Mouse (Mus musculus) kidney, adult 9 months (tissue): Measurements from ENCODE around the gene Mgat5.

Experiments used
- DNase-seq: peaks from one replicate; pipeline ENCODE4 v3.0.0; 2022

Gene Mgat5

GRCm38 (mm10) chr1:127308207-127308725 lies 103.5 kb downstream of the Mgat5 start:
- DNase-seq = no peak

DNA sequence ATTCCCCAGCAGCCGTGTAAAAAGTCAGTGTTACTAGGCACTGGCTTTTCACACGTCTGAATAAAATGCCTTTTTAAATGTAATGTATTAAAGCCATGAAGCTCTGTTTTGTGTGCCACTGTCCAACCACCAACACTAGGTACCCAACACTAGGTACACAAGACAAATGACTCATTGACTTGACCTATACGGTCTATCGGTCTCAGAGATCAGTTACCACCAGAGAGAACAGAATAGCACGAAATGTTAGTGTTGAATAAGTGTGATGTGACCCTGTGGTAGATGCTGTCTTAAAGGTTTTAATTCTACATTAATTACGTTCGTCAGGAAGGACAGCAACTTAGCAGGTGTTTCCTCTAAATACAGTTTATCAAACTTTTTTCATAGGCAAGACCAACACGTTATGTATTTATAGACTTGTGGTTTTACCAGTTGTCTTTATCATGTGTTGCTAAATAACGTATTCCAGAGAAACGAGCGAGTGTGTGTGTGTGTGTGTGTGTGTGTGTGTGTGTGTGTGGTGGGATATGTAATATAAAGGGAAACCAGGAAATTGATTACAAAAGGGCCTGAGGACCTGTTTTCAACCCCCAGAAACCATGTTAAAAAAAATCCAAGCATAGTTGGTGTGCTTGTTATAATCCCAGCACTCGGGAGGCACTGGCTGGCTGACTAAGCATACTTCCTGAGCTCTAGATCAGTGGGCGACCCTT lies 104.3 kb downstream of the Mgat5 start:
- no peak for DNase-seq

- DNase-seq = no peak
Measured at GRCm38 (mm10) chr1:127310011-127310410, 105.2 kb downstream of the Mgat5 start.

- no peak for DNase-seq
Measured at GRCm38 (mm10) chr1:127310703-127311102, 105.9 kb downstream of the Mgat5 start.

DNA sequence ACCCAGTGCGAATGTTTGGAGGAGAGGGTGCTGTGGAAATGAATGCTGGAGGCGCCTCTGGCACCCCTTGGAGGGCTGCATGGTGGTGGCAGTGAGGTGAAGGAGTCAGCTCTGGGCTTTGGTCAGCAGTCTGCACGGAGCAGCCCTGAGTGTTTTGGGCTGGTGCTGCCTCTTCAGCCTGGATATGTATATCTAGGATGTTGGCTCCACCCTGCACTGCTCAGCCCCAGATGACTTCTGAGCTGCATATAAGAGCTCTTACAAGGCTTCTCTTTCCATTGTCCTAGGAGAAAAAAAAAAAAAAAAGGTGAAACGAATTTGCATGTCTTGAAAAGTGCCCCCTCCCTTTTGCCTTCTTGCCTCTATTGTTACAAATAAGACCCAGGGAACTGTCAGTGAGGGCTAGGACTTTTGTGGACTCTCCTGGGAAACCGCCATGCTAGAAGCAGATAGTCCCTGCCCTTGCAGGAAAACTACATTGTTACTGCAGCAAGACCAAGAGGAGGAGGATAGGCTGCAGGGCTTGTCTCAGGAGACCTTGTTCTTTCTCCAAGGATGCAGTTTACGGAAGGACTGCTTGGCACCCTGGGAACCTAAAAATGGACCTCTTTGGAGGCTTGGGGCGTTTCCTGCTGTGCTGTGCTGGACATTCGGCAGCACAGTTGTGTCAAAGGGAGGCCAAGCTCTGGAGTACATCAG lies 109.0 kb downstream of the Mgat5 start:
- no peak for DNase-seq

DNA sequence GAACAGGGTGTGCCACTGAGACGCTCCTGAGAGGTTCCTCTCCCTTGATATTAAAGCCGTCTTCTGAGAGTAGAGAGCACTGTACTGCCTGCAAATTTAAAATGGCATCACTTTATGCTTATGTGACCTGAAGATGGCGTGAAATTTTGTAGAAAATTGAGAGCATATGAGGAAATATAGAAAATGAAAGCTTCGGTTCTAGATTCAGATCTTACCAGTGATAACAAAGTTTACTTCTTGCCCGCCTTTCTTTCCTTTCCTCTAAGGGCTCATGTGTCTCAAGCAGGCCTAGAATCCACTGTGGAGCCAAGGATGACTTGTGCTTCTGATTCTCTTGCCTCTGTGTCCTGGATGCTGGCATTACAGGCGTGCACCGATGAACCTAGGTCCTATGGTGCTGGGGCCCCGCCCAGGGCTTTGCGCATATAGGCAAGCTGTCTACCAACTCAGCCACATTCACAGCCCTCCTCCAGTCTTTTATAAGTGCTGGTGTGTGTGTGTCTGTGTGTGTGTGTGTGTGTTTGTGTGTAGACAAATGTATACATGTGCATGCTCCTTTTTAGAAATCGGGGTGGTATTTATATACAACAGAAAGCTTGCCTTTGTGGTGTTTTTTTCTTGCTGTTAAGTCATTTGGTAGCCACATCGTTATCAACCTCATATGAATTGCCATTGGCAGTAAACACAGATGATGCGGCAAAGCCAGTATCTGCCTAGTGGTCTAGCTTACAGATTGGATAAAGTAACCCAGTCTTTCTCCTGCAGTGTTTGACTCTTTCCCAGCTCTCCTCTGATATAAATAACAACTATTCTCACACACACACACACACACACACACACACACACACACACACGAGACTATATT lies 111.2 kb downstream of the Mgat5 start:
- DNase-seq = no peak

DNA sequence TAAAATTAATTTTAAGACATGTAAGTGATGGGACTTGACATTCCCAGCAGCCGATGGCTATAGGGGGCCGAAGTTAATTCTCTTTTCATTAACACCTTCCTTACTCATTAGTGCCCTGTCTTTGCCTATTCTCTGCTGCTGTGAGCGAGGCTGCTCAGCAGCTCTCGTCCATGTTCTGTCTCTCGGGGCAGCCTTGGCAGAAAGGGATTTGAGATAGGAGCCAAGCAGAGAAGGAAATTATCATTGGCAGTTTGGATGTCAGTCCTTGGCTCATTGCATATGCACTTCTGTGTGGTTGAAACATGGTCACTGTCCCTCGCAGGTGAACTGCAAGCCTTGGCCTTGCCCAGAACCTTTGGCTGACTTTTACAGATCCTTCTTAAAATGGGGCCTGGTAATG lies 111.8 kb downstream of the Mgat5 start:
- no peak for DNase-seq

GRCm38 (mm10) chr1:127317541-127317940 lies 112.7 kb downstream of the Mgat5 start:
- no peak for DNase-seq

DNA sequence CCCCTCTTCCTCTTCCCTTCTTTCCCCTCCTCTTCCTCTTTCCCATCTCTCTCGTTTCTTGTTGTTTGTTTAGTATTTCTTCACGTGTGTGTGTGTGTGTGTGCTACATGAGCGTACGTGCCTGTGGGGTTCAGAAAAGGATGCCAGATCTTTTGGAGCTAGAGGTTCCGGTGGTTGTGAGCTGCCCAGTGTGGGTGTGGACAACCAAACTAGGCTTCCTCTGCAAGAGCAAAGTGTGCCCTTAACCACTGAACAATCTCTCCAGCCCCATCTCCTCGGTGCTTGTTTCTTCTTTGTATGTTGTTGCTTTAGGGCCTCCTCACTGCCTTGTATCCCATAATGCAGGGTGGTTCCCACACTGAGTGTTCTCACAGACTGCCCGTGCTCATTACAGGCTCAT lies 113.7 kb downstream of the Mgat5 start:
- no peak for DNase-seq

DNA sequence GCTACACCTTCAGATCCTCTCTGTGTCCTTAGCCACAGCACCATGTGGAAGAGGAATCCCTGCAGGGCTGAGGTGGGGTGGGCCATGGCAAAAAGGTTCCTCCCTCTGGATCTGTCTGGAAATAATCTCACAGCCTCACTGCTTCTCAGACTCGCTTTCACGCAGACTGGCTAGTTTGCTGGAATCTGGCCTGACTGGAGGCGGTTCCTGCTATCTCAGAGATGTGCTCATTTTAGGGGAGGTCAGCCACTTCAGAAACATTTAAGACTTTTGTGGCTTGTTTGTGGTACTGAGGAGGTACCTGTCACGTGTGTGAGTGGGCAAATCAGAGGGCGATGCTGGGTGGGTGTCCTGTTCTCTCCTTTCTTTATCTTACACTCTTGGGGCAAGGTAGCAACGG lies 115.0 kb downstream of the Mgat5 start:
- DNase-seq = no peak

DNA sequence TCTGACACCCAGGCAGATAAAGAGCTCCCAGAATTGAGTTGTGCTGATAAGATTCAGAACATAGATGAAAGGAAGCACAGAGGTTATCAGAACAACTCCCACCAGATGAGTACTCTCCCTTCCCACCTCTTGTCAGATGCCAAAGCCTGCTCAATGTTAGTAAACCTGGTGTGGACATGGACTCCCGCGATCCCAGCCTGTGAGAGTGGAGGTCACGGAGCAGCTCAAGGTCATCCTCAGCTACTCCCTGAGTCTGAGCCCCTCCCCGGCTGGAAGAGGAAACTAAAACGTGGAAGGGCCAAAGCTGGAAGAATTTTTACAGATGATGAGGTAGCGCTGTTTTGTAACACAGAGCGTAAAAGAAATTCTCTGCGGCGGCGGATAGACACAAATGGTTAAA lies 116.1 kb downstream of the Mgat5 start:
- DNase-seq = no peak

GRCm38 (mm10) chr1:127321638-127322037 lies 116.8 kb downstream of the Mgat5 start:
- DNase-seq = no peak

DNA sequence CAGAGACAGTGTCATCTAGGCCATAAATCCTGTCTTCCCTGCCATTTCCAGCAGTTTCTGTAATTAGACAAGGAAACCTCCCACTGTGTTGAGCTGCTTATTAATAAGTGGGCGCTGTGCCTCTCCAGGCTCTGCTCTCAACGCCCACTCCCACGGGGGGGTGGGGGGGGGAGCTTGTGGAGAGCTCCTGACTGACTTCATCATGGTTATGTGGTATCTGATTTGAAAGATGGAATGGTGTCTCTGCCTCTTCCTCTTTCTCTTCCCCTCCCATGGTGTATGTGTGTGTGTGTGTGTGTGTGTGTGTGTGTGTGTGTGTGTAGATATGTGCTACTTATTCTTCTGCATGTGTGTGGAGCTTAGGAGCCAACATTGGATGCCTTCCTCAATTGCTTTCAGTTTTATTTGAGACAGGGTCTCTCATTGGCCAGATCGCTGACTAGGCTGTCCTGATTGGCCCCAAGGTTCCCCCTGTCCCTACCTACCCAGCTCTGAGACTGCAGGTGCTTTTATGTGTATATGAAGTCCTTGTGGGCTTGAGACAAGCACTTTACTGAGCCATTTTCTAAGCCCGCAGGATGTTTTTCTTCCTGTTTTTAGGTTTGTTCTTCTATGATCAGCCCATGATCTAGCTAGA lies 117.5 kb downstream of the Mgat5 start:
- no peak for DNase-seq

GRCm38 (mm10) chr1:127325601-127326198 lies 120.9 kb downstream of the Mgat5 start:
- DNase-seq = no peak

DNA sequence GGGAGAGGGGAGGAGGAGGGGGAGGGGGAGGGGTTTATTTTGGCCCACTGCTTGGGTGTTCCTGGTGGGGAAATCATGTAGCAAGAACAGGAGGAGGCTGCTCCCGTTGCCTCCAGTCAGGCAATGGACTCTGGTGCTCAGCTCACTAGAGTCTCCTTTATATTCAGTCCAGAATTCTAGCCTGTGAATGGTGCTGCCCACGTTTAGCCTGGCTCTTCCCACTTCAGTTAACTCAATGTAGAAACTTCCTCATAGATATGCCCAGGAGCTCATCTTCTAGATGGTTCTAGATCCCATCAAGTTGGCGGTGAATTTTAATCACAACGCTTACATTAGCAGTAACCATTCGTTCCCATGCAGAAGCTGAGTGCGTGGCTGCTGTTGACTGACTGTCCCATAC lies 123.0 kb downstream of the Mgat5 start:
- no peak for DNase-seq

DNA sequence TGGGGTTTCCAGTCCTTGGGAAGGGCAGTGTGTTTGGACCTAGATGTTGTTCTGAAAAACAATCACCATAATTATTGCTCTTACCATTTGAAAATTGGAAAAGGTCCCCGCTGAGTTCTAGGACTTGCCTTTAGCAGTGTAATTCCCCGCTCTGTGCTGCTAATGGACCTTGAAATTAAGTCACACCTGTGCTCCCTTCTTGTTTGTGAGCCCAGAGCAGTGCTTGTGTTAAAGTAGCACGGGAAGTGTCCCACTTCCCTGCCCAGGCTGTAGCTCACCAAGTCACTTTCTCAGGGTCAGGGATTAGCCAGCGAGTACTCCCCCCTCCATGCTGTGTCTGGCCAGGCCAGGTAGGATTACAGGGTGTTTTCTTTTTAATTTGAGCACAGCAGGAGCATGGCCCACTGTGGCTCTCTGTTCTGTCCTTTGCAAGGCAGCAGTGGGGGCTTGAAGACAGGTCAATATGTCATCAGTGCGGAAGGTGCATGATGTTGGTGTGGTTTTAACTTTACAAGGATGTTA lies 123.6 kb downstream of the Mgat5 start:
- DNase-seq = peak; percentile 39

- no peak for DNase-seq
Measured at GRCm38 (mm10) chr1:127329810-127330209, 125.0 kb downstream of the Mgat5 start.

DNA sequence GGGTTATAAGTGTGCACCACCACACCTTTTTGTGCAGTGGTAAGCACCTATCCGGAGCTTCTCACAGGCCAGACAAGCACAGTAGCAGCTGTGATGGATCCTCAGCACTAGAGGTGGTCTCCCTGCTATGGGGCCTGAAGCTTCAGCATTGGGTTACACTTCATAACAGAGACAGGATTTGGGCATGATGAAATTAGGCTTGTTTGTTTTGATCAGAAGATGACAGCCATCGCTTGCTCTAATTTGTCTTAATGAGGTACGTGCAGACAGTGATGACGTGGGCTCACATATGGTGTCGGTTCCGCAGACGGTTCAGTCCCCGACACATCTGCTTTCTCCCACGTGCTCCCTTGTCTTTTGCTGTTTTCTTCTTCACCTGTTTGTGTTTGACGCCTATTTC lies 132.9 kb downstream of the Mgat5 start:
- no peak for DNase-seq

- DNase-seq = peak; percentile 66
Measured at GRCm38 (mm10) chr1:127338833-127339487, 134.1 kb downstream of the Mgat5 start.

DNA sequence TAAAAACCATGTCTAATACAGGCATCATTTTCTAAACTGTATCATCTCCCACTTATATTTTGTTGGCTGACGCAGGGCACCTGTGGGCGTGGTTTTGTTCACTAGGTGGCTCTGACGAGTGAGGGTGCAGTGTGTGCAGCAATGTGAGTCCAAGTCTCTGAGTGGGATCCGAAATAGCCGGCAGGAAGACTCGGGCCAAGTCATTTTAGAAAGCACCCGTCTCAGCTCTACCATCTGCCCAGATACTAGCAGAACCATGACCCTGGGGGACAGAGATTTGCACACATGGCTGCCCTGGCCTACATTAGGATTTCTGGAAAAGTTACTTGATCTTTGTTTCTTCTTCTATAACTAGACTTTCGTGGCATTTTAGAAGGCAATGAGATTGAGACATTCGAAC lies 135.5 kb downstream of the Mgat5 start:
- DNase-seq = no peak

DNA sequence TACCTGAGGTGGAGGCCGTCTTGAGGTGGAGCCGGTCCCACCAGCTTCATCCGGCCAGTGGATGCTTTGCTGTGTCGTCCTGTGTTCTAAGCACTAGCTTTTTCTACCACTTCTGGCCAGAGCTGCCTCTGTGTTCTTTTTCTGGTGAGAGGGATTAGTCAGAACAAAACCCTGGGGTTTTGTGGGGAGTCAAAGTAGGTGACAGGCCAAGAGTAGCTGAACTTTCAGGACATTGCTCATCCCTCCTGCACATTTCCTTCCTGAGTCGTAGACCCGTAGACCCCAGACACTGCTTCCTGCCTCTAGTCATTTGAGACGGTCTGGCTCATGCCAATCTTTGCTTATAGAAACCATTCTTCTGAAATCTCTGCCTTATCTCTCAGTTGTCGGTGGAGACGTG lies 140.1 kb downstream of the Mgat5 start:
- DNase-seq = no peak
